Mouse (Mus musculus) hindbrain, embryonic 14.5 days (tissue): ENCODE results near the gene Nsmce4a. TPM values are rescaled to one million over a fixed set of nuclear protein-coding genes. Genes with fewer than 3 reads are reported as not detected.
"Not testable (repeated sequence)": the region's sequence is repeated elsewhere in the genome, so short reads cannot be mapped to it uniquely, and the experiment has no call there.

Source experiments
- ATAC-seq: fragments of 200-750 bp; cut with Nextera tagmentation; 2 replicates; pipeline ENCODE4 v1.8.0; 2017; ENCODE audit warnings: moderate number of reproducible peaks, mild to moderate bottlenecking, moderate TSS enrichment, moderate library complexity; ENCODE audit not compliant: low FRiP score
- DNase-seq: peaks from one replicate; pipeline ENCODE4 v3.0.0-alpha.2; 2015; ENCODE audit warnings: low spot score
- H3K27ac ChIP-seq: fragments of 300-500 bp; sonication (generic); 2 replicates; pipeline ENCODE4 v1.5.1; 2014; ENCODE audit warnings: mild to moderate bottlenecking, moderate library complexity
- H3K27me3 ChIP-seq: fragments of 300-500 bp; sonication (generic); 2 replicates; pipeline ENCODE4 v1.6.1; 2014; ENCODE audit warnings: mild to moderate bottlenecking, low read length, mixed read lengths; ENCODE audit not compliant: control insufficient read depth, insufficient read depth
- H3K36me3 ChIP-seq: fragments of 300-500 bp; sonication (generic); replicated peaks from 2 replicates; pipeline ENCODE4 v1.6.1; 2014; ENCODE audit not compliant: control insufficient read depth, insufficient read depth
- H3K4me1 ChIP-seq: fragments of 300-500 bp; sonication (generic); replicated peaks from 2 replicates; pipeline ENCODE4 v1.6.1; 2014; ENCODE audit warnings: antibody characterized with exemption, low read length, mixed read lengths; ENCODE audit not compliant: control insufficient read depth, insufficient read depth
- H3K4me2 ChIP-seq: fragments of 300-500 bp; sonication (generic); replicated peaks from 2 replicates; pipeline ENCODE4 v1.6.1; 2014; ENCODE audit warnings: mild to moderate bottlenecking, moderate library complexity
- H3K4me3 ChIP-seq: fragments of 300-500 bp; sonication (generic); replicated peaks from 2 replicates; pipeline ENCODE4 v1.5.1; 2014; ENCODE audit warnings: mild to moderate bottlenecking, low read length
- H3K9ac ChIP-seq: fragments of 300-500 bp; sonication (generic); 2 replicates; pipeline ENCODE4 v1.6.1; 2014
- H3K9me3 ChIP-seq: fragments of 300-500 bp; sonication (generic); 2 replicates; pipeline ENCODE4 v1.6.1; 2016; ENCODE audit warnings: low read length; ENCODE audit not compliant: control insufficient read depth
- WGBS: fragments of 180-500 bp; shearing (Covaris S2); extraction: QIAGEN DNeasy Blood & Tissue Kit; methylation state at CpG from one replicate; pipeline ENCODE4 v1.1.7; 2014; 5-methylcytosine and 5-hydroxymethylcytosine counted together
- polyA plus RNA-seq: library from polyadenylated mRNA; unstranded; fragments of >200 nt; fragmentation: Nextera tagmentation; extraction: Ambion mirVana; gene quantifications from 2 replicates; pipeline ENCODE4 v1.2.1, GENCODE M21; 2014

The Nsmce4a gene
- polyA plus RNA-seq, 1 experiment from 2014 or later = 96.7 TPM

GRCm38 (mm10) chr7:130602804-130603203, 29.9 kb upstream of the Nsmce4a start:
- no peaks in the 10 kb centered on the region for H3K36me3 ChIP-seq
- 91% methylated on average over 1 of the region's 1 CpGs for WGBS
- H3K9me3 ChIP-seq = no peaks in the 10 kb centered on the region
- H3K4me3 ChIP-seq = no peak overlapping the region
- ATAC-seq (no peak), DNase-seq (no peak)
- H3K27ac ChIP-seq = no peak overlapping the region
- no peak overlapping the region for H3K9ac ChIP-seq
- no peaks in the 10 kb centered on the region for H3K27me3 ChIP-seq
- H3K4me2 ChIP-seq = no peak overlapping the region
- H3K4me1 ChIP-seq = no peaks in the 10 kb centered on the region

DNA sequence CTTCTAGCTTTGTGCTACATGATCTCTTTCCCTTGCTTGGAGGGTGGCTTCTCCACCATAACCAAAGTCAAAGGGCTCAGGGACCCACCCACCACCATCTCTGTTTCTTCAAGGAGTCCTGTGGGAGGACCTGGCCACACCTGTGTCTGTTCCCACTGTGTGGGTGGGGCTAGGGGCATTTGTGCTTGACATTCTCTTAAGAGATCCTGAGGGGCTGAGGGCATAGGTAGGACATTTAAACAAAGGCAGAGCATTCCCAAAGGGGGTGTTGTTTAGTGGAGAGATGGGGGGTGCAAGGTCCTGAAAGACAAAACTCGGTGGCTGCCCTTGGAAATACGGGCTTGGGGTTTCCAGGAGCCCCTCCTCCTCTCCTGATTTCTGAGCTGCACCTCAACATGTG, 27.6 kb upstream of the Nsmce4a start:
- DNase-seq (no peak), ATAC-seq (no peak)
- H3K4me3 ChIP-seq = no peak overlapping the region
- no peaks in the 10 kb centered on the region for H3K36me3 ChIP-seq
- H3K27ac ChIP-seq = no peak overlapping the region
- H3K9me3 ChIP-seq = no peaks in the 10 kb centered on the region
- no peak overlapping the region for H3K4me2 ChIP-seq
- H3K27me3 ChIP-seq = no peaks in the 10 kb centered on the region
- WGBS = 83% methylated on average over 2 of the region's 2 CpGs
- no peak overlapping the region for H3K9ac ChIP-seq
- no peaks in the 10 kb centered on the region; the same call in 1 of the 2 replicates for H3K4me1 ChIP-seq

DNA sequence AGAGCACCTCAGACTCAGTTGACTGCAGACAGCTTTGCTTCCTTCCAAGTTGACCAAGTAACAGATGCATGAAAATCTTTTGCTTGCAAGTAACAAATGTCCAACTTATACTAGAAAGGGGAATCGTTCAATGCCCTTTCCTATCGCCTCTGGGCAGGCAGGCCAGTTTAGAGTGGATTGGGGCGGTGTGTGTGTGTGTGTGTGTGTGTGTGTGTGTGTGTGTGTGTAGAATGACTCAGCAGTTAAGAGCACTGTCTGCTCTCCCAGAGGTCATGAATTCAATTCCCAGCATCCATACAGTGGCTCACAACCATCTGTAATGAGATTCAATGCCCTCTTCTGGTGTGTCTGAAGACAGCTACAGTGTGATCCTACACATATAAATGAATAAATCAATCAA, 27.2 kb upstream of the Nsmce4a start:
- Histone ChIP-seq H3K4me3 (no peak overlapping the region), H3K27ac (no peak overlapping the region), H3K9me3 (no peaks in the 10 kb centered on the region), H3K4me2 (no peak overlapping the region), H3K4me1 (no peaks in the 10 kb centered on the region; the same call in 1 of the 2 replicates), H3K27me3 (no peaks in the 10 kb centered on the region), H3K36me3 (no peaks in the 10 kb centered on the region), H3K9ac (no peak overlapping the region)
- ATAC-seq = no peak
- WGBS = 89% methylated on average over 3 of the region's 3 CpGs
- DNase-seq = no peak

GRCm38 (mm10) chr7:130597546-130597945, 24.6 kb upstream of the Nsmce4a start:
- Histone ChIP-seq H3K27me3 (no peaks in the 10 kb centered on the region), H3K9ac (no peak overlapping the region), H3K4me3 (no peak overlapping the region), H3K36me3 (no peaks in the 10 kb centered on the region), H3K4me2 (no peak overlapping the region), H3K27ac (peak overlapping the region; percentile 14; the same call in 1 of the 2 replicates), H3K4me1 (no peaks in the 10 kb centered on the region; the same call in 1 of the 2 replicates), H3K9me3 (no peaks in the 10 kb centered on the region)
- WGBS = 49% methylated on average over 6 of the region's 6 CpGs
- DNase-seq (no peak), ATAC-seq (no peak)

DNA sequence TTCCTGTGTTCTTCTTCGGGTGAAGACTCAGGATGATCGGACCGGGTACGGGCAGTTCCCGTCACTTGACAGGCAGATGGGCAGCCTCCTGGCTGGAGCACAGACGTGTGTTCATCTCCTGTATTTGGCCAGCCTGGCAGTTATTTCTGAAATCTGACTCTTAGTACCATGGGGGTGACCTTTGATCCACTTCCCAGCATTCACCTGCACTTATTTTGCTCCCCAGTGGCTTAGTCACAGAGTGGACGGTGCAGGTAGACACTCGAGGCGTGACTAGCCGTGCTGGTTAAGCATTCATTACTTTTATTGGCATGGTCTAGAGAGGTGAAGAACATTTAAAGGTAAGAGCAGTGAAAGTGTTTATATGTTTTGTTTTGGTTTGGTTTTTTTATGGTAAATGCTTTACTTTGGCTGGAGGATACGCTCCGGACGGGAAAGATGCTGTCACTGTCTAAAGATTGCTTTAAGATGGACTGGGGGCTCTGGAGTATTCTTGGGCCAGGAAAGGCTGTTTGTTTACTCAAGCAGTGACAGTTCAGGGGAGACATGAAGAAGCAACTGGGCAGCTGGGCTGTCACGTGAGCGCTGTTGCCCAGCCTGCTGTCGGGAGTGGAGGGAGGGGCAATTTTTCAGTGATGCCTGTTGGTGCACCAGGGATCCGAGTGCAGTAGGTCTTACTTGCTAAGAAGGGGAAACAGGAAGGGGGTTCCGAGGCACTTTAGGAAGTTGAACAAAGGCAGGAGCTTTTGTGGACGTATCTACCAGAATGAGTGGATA, 23.3 kb upstream of the Nsmce4a start:
- H3K27ac ChIP-seq = not testable (repeated sequence)

GRCm38 (mm10) chr7:130593375-130594239, 20.7 kb upstream of the Nsmce4a start:
- not testable (repeated sequence) for H3K4me2 ChIP-seq, H3K9ac ChIP-seq, H3K4me1 ChIP-seq, H3K27me3 ChIP-seq, H3K36me3 ChIP-seq, H3K4me3 ChIP-seq, H3K9me3 ChIP-seq
- DNase-seq (peak; percentile 68), ATAC-seq (peak; percentile 75; the same call in 1 of the 2 replicates)
- WGBS = 29% methylated on average over 6 of the region's 11 CpGs
- H3K27ac ChIP-seq = peak overlapping the region; percentile 30

More for the DNA sequence above, 23.3 kb upstream of the Nsmce4a start:
- not testable (repeated sequence) for H3K9ac ChIP-seq, H3K4me2 ChIP-seq, H3K9me3 ChIP-seq, H3K4me1 ChIP-seq, H3K36me3 ChIP-seq, ATAC-seq, H3K27me3 ChIP-seq, H3K4me3 ChIP-seq, DNase-seq
- WGBS = 50% methylated on average over 7 of the region's 19 CpGs

GRCm38 (mm10) chr7:130592975-130593374, 20.1 kb upstream of the Nsmce4a start:
- H3K27me3 ChIP-seq, H3K4me2 ChIP-seq, H3K9me3 ChIP-seq, H3K36me3 ChIP-seq, H3K4me3 ChIP-seq, ATAC-seq, H3K4me1 ChIP-seq, H3K9ac ChIP-seq, H3K27ac ChIP-seq, DNase-seq: not testable (repeated sequence)
- WGBS = no CpG with 5 or more reads among the region's 11 CpGs

DNA sequence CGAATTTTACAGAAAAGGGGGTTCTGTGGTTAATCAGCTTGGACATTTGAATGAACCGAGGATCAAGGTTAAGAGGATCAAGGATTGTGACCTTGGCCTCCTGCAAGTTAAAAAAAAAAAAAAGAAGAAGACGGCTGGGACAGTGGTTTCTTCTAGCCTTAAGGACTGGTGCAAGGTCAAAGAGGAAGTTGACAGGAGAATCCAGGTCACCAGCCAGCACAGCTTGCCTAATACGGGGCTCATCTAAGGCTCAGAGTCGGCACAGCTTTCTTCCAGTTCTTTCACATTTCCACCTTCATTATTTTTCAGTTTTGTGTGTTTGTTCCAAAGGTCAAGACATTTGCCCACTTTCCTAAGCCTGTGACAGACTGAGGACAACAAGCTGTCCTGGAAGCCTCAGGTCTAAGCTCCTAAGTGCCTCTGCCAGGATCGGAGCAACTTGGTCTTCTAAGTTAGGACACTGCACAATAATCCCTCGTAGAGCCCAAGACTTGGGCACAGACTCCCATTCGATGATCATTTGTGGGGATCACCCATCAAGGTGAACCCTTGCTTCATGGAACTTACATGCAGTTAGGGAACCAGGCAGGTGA, 18.0 kb upstream of the Nsmce4a start:
- Histone ChIP-seq H3K9ac (no peak overlapping the region), H3K4me1 (no peaks in the 10 kb centered on the region), H3K36me3 (no peaks in the 10 kb centered on the region), H3K9me3 (no peaks in the 10 kb centered on the region), H3K27ac (no peak overlapping the region), H3K27me3 (no peaks in the 10 kb centered on the region), H3K4me3 (no peak overlapping the region), H3K4me2 (no peak overlapping the region)
- DNase-seq = no peak
- WGBS = 79% methylated on average over 8 of the region's 8 CpGs
- no peak for ATAC-seq
